Mouse (Mus musculus) heart, adult 2 months (tissue): ENCODE results near the gene Hmox1. TPM values are rescaled to one million over a fixed set of nuclear protein-coding genes. Genes with fewer than 3 reads are reported as not detected.
A peak's percentile ranks its signal among the peaks of the same experiment; 100 is the strongest.

Source experiments
- DNase-seq, 2 experiments: peaks; one replicate each; pipeline ENCODE4 v3.0.0; 2021
- H3K27ac ChIP-seq: fragments of 200-600 bp; 2 replicates; pipeline ENCODE4 v1.8.1; 2022
- H3K27me3 ChIP-seq: fragments of 200-500 bp; 2 replicates; pipeline ENCODE4 v1.6.1; 2012; ENCODE audit warnings: mild to moderate bottlenecking, low read length, inconsistent platforms, mixed read lengths; ENCODE audit not compliant: control insufficient read depth, insufficient read depth
- H3K36me3 ChIP-seq: fragments of 200-500 bp; 2 replicates; pipeline ENCODE4 v1.6.1; 2012; ENCODE audit warnings: low read length, inconsistent platforms; ENCODE audit not compliant: control insufficient read depth, insufficient read depth
- H3K4me1 ChIP-seq: fragments of 200-500 bp; 2 replicates; pipeline ENCODE4 v1.6.1; 2011; ENCODE audit warnings: low read length; ENCODE audit not compliant: control insufficient read depth, insufficient read depth
- H3K4me3 ChIP-seq: fragments of 200-600 bp; 2 replicates; pipeline ENCODE4 v1.8.1; 2022
- H3K79me2 ChIP-seq: fragments of 200-500 bp; replicated peaks from 2 replicates; pipeline ENCODE4 v1.6.1; 2012; ENCODE audit warnings: mild to moderate bottlenecking, inconsistent platforms, low read length, moderate library complexity, mixed read lengths; ENCODE audit not compliant: control insufficient read depth, insufficient read depth
- H3K9ac ChIP-seq: fragments of 200-500 bp; 2 replicates; pipeline ENCODE4 v1.6.1; 2012; ENCODE audit warnings: low read depth, mild to moderate bottlenecking, control low read depth, inconsistent platforms, low read length, mixed read lengths
- CTCF ChIP-seq: fragments of 200-600 bp; IDR thresholded peaks from 2 replicates; pipeline ENCODE4 v1.8.1; 2022; ENCODE audit warnings: antibody characterized with exemption, mild to moderate bottlenecking, moderate library complexity
- EP300 ChIP-seq: fragments of 200-500 bp; IDR thresholded peaks from 2 replicates; pipeline ENCODE4 v1.6.1; 2011; ENCODE audit warnings: low read depth, low read length, control low read depth; ENCODE audit not compliant: insufficient read depth
- POLR2A ChIP-seq: fragments of 200-500 bp; IDR thresholded peaks from 2 replicates; pipeline ENCODE4 v1.6.1; 2011; ENCODE audit warnings: mild to moderate bottlenecking, low read depth, low read length, control low read depth; ENCODE audit not compliant: insufficient read depth
- WGBS: fragments of 180-500 bp; shearing (Covaris S2); methylation state at CpG from one replicate; pipeline ENCODE4 v1.1.7; 2018; 5-methylcytosine and 5-hydroxymethylcytosine counted together
- intact Hi-C: fragments of 180-260 bp; cut with DNase I; formaldehyde crosslinking; loops from one replicate; pipeline ENCODE4 v1.15.1; 2025
- polyA plus RNA-seq: library from polyadenylated mRNA; depleted of rRNA; stranded (reverse); fragments of >200 nt; gene quantifications from 2 replicates; pipeline ENCODE4 v1.2.3, GENCODE M21; 2012
- total RNA-seq, 2 experiments: library from RNA; stranded (reverse); gene quantifications; 2 replicates each; pipeline ENCODE4 v1.2.3; 2021

Gene Hmox1
- total and polyA plus RNA-seq, 3 experiments: 7.7 to 11.9 (median 9.0) TPM

DNA sequence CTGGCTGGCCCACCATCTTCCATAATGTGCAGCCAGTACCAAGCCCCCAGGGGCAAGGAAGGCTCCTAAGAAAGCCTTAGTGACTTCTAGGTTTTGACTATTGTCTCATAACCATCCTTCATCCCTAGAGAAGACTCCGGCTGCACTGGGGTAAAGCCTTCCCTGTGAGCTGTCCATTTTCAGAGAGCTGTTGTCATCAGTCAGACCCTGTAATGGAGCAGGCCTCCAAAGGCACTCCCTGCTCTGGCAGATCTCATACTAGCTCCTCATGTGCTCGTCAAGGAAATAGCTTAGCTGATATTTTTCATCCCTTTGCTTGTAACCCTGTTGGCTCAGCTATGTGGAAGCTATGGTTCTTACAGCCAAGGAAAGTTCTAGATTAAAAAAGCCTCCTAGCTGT is 32.6 kb upstream of the Hmox1 start:
- Histone ChIP-seq H3K4me3 (no peak overlapping the region), H3K27ac (no peak overlapping the region), H3K79me2 (no peaks in the 10 kb centered on the region), H3K9ac (no peak overlapping the region), H3K36me3 (peaks cover 3% of the 10 kb centered on the region), H3K4me1 (peaks cover 7% of the 10 kb centered on the region), H3K27me3 (no peaks in the 10 kb centered on the region)
- intact Hi-C loops: no loop called here
- 64% methylated on average over 2 of the region's 2 CpGs for WGBS
- no peak for TF ChIP-seq CTCF
- TF ChIP-seq EP300: no peak
- TF ChIP-seq POLR2A: no peak
- DNase-seq: peak in 1 of 2 experiments; percentile 23

DNA sequence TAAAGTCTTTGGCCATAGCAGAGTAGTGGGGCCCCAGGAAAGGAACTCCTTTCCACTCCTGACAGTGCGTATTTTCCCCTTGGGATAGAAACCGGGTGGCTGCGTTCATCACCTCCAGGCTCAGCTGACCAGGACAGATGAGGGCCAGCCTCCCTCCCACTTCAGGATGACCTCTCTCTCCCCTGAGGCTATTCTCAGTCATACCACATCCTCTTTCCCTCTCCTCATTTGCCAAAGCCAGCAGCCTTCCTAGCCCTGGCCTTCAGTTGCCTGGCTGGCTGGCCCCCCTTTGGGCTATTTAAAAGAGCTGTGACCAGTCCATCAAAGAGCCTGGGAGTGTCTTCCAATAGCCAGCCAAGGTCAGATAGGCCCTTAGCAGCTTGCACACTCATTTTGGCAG is 30.1 kb upstream of the Hmox1 start:
- WGBS: 23% methylated on average over 3 of the region's 3 CpGs
- Histone ChIP-seq H3K4me1 (peaks cover 7% of the 10 kb centered on the region), H3K9ac (no peak overlapping the region), H3K27ac (peak overlapping the region; percentile 36), H3K79me2 (no peaks in the 10 kb centered on the region), H3K27me3 (no peaks in the 10 kb centered on the region), H3K36me3 (peaks cover 3% of the 10 kb centered on the region), H3K4me3 (no peak overlapping the region)
- DNase-seq: peak; percentile 50 to 67
- intact Hi-C loops: loop anchor here (1.0 kb wide), 1 partner anchor 26 kb away; no protein-coding TSS in a partner anchor
- TF ChIP-seq EP300: no peak
- TF ChIP-seq POLR2A: no peak
- TF ChIP-seq CTCF: no peak

- peaks cover 3% of the 10 kb centered on the region for H3K36me3 ChIP-seq
- no peaks in the 10 kb centered on the region for H3K27me3 ChIP-seq
- no peak for TF ChIP-seq EP300
- no peak for TF ChIP-seq CTCF
- TF ChIP-seq POLR2A: no peak
- H3K4me3 ChIP-seq: no peak overlapping the region
- H3K79me2 ChIP-seq: no peaks in the 10 kb centered on the region
- peak in 1 of 2 experiments; percentile 33 for DNase-seq
- intact Hi-C loops: no loop called here
- H3K9ac ChIP-seq: no peak overlapping the region
- no peak overlapping the region; the same call in 1 of the 2 replicates for H3K27ac ChIP-seq
- WGBS: 65% methylated on average over 3 of the region's 3 CpGs
- peaks cover 7% of the 10 kb centered on the region for H3K4me1 ChIP-seq
Observed at GRCm38 (mm10) chr8:75064790-75065189, 28.6 kb upstream of the Hmox1 start.

DNA sequence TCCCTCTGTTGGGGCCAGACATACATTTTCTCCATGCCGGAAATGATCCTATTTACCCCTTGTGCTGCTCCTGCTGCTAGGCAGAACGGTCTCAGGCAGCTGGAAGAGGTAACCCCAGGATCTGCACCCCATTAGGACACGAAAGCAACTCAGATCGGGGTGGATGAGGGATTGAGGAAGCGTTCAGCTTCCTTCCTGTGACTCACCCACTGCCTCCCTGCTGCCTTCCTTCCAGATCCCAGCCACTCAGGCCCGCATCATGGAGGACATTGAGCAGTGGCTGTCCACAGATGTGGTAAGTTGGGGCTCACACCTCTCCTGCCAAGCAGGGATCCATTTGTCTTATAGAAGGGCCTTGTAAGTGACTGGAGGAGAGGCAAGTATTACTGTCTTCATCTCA is 26.1 kb upstream of the Hmox1 start:
- Histone ChIP-seq H3K79me2 (no peaks in the 10 kb centered on the region), H3K36me3 (peaks cover 3% of the 10 kb centered on the region), H3K4me3 (no peak overlapping the region), H3K27me3 (no peaks in the 10 kb centered on the region), H3K27ac (no peak overlapping the region), H3K9ac (no peak overlapping the region), H3K4me1 (peaks cover 10% of the 10 kb centered on the region)
- TF ChIP-seq EP300 (no peak), POLR2A (no peak), CTCF (no peak)
- intact Hi-C loops: no loop called here
- 46% methylated on average over 6 of the region's 6 CpGs for WGBS
- no peak for DNase-seq

- Histone ChIP-seq H3K79me2 (no peaks in the 10 kb centered on the region), H3K9ac (no peak overlapping the region), H3K27me3 (no peaks in the 10 kb centered on the region), H3K4me3 (no peak overlapping the region), H3K27ac (no peak overlapping the region), H3K4me1 (peaks cover 3% of the 10 kb centered on the region), H3K36me3 (no peaks in the 10 kb centered on the region)
- intact Hi-C loops: loop anchor here (5.0 kb wide), 1 partner anchor 202 kb away; no protein-coding TSS in a partner anchor
- 61% methylated on average over 1 of the region's 1 CpGs for WGBS
- DNase-seq: no peak
- no peak for TF ChIP-seq CTCF
- TF ChIP-seq POLR2A: no peak
- TF ChIP-seq EP300: no peak
Observed at GRCm38 (mm10) chr8:75070297-75070696, 23.1 kb upstream of the Hmox1 start.

GRCm38 (mm10) chr8:75071627-75072346 is 21.6 kb upstream of the Hmox1 start:
- WGBS: 18% methylated on average over 4 of the region's 4 CpGs
- peak; percentile 80 for TF ChIP-seq CTCF
- TF ChIP-seq EP300: peak; percentile 97
- no peak for TF ChIP-seq POLR2A
- H3K4me3 ChIP-seq: no peak overlapping the region
- no peak overlapping the region for H3K9ac ChIP-seq
- intact Hi-C loops: loop anchor here (1.0 to 5.0 kb wide), 2 partner anchors 37 to 201 kb away; no protein-coding TSS in a partner anchor
- H3K27me3 ChIP-seq: no peaks in the 10 kb centered on the region
- H3K27ac ChIP-seq: no peak overlapping the region
- peaks cover 3% of the 10 kb centered on the region for H3K4me1 ChIP-seq
- H3K36me3 ChIP-seq: no peaks in the 10 kb centered on the region
- DNase-seq: peak; percentile 77 to 81
- H3K79me2 ChIP-seq: no peaks in the 10 kb centered on the region
